Mouse (Mus musculus): Measurements from ENCODE around the gene Nphp1.

- no peak for TF ChIP-seq POLR2A (IDR thresholded peaks at IDR 0.05; ENCODE audit: insufficient read length, low read depth)
- no peak for TF ChIP-seq MYOD1 (IDR thresholded peaks at IDR 0.05; ENCODE audit: control insufficient read depth in 1 of 3, insufficient read length in 2 of 3, low read depth in 2 of 3)
- no peak for TF ChIP-seq E2F4 (IDR thresholded peaks at IDR 0.05; ENCODE audit: insufficient read depth)
- TF ChIP-seq USF1 (IDR thresholded peaks at IDR 0.05; ENCODE audit: low read depth) = no peak
- TF ChIP-seq TCF12 (IDR thresholded peaks at IDR 0.05; ENCODE audit: insufficient read depth, poor library complexity, severe bottlenecking) = no peak
- TF ChIP-seq POLR2AphosphoS2 (IDR thresholded peaks at IDR 0.05; ENCODE audit: insufficient read length, low read depth) = no peak
- no peak for TF ChIP-seq MAX (IDR thresholded peaks at IDR 0.05; ENCODE audit: low read depth)
- no peak for TF ChIP-seq MYOG (IDR thresholded peaks at IDR 0.05; ENCODE audit: control insufficient read depth in 1 of 3, insufficient read depth in 1 of 3, insufficient read length in 2 of 3, low read depth in 2 of 3)
- TF ChIP-seq REST (IDR thresholded peaks at IDR 0.05; ENCODE audit: insufficient read depth, insufficient read length) = no peak
- TF ChIP-seq CEBPB (IDR thresholded peaks at IDR 0.05; ENCODE audit: insufficient read depth, poor library complexity, severe bottlenecking) = peak; percentile 60; the same call in 1 of the 2 replicates
Measured at GRCm38 (mm10) chr2:127722176-127722892, 66.4 kb downstream of the Nphp1 start.

Data from myocyte (in vitro differentiated cells).